Mouse (Mus musculus) lung, adult 2 months (tissue): Measurements from ENCODE around the gene 4930583I09Rik.

ENCODE experiments used
- CTCF ChIP-seq: fragments of 200-500 bp; IDR thresholded peaks from 2 replicates; pipeline ENCODE4 v1.5.1; 2011; ENCODE audit warnings: mild to moderate bottlenecking, low read length, control low read depth; ENCODE audit not compliant: insufficient read depth
- POLR2A ChIP-seq: fragments of 200-500 bp; IDR thresholded peaks from 2 replicates; pipeline ENCODE4 v1.6.1; 2011; ENCODE audit warnings: low read depth, mild to moderate bottlenecking, control low read depth, low read length, borderline replicate concordance; ENCODE audit errors: extremely low read depth

- TF ChIP-seq POLR2A (no peak), CTCF (no peak)
These were observed 33.0 kb downstream of the 4930583I09Rik start for GRCm38 (mm10) chr17:64802956-64803275.
